Mouse (Mus musculus) embryonic fibroblast, embryonic 13.5 days (primary cell): ENCODE data around the gene Ubl7. TPM values are rescaled to one million over a fixed set of nuclear protein-coding genes. Genes with fewer than 3 reads are reported as not detected.

ENCODE experiments used
- H3K27ac ChIP-seq: 2 replicates; pipeline ENCODE4 v1.5.1; 2012; ENCODE audit warnings: low read length, control low read depth, inconsistent platforms; ENCODE audit not compliant: insufficient read depth
- H3K4me1 ChIP-seq: 2 replicates; pipeline ENCODE4 v1.6.1; 2011; ENCODE audit warnings: low read length; ENCODE audit not compliant: control insufficient read depth, insufficient read depth
- H3K4me3 ChIP-seq: 2 replicates; pipeline ENCODE4 v1.5.1; 2011; ENCODE audit warnings: mild to moderate bottlenecking, control low read depth, low read length; ENCODE audit not compliant: insufficient read depth
- CTCF ChIP-seq: IDR thresholded peaks from 2 replicates; pipeline ENCODE4 v1.5.1; 2011; ENCODE audit warnings: mild to moderate bottlenecking, control low read depth, low read length, moderate library complexity, borderline replicate concordance; ENCODE audit not compliant: insufficient read depth
- POLR2A ChIP-seq: IDR thresholded peaks from 2 replicates; pipeline ENCODE4 v1.6.1; 2011; ENCODE audit warnings: low read depth, mild to moderate bottlenecking, control low read depth, low read length, moderate library complexity
- polyA plus RNA-seq: library from polyadenylated mRNA; stranded (reverse); fragments of >200 nt; gene quantifications from 2 replicates; pipeline ENCODE4 v1.2.4, GENCODE M21; 2011; ENCODE audit warnings: low read depth; ENCODE audit not compliant: missing spikeins, insufficient read length

The Ubl7 gene
- polyA plus RNA-seq, 1 experiment: 55.2 TPM

DNA sequence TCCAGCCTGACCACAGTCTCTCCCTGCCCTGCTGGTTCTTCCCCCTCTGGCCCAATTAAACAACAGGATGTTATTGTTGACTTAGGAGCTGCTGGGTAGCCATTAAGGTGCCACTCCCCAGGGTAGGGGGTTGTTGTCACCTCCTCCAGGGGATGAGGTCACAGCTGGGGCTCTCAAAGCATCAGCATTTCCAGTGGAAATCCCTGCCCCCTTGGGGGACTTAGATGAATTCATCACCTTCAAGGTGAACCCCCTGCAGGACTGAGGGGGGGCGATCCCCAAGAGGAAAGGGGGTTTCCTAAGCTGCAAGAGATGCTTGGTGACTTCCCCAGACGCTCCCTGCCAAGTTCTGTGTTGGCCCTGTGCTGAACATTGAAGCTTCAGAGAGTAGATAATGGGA is 32.3 kb downstream of the Ubl7 start:
- TF ChIP-seq POLR2A (no peak), CTCF (no peak)
- Histone ChIP-seq H3K4me1 (peaks cover 8% of the 10 kb centered on the region), H3K4me3 (no peak overlapping the region), H3K27ac (no peak overlapping the region)

DNA sequence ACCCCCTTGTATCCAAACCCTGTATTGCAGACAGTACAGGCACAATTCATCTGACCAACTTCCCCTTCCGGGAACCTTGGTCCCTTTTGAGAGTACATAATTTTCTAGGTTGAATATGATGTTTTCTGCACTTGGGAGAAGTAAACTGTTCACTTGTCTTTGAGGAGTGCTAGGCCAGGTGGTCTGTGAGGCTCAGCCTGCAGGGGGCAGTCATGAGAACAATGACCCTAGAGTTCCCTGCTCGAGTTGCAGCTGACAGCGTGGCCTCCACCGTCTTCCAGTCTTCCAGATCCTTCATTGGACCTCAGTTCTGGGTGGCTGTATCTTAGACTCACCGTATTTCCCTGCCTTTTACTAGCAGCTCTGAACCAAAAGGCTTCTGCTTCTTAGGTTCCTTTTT is 33.8 kb downstream of the Ubl7 start:
- TF ChIP-seq POLR2A (no peak), CTCF (peak; percentile 73; the same call in 1 of the 2 replicates)
- Histone ChIP-seq H3K27ac (no peak overlapping the region), H3K4me1 (no peaks in the 10 kb centered on the region), H3K4me3 (no peak overlapping the region)

DNA sequence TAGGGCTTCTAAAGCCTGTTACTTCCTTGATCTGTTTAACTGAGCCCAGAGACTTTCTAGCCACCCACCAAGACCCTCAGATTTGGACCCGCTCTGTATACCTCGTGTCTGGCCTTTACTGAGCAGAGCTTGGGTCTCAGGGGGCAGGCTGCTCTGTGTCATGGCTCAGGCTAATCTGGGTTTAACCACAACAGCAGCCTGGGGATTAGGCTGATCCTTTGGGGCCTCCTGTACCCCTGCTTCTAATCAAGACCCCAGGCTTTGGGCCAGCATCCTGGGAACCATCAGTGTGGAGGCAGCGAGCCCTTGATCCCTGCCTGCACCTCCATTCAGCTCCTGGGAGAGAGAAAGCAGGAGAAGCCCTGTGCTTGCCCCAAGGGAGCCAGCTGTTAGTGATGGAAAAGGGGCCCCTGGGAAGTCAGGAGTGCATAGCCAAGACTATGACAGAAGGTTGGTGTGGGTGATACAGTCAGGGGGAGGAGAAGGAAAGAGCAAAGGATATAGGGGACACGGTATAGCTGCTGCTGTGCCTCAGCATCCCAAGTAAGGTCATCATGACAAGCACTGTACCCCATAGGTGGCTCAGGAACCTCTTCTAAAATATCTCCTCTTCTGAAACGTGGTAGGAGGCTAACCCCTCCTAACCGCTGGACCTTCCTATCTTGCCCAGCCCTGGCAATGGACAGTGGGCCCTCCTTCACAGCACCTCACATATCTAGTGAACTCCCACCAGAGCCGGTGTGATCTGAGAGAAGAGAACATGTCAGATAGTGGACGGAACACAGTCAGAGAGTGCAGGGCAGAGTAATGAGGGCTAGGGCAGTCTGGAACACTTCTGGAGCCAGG is 35.2 kb downstream of the Ubl7 start:
- no peak overlapping the region for H3K27ac ChIP-seq
- no peak overlapping the region for H3K4me3 ChIP-seq
- TF ChIP-seq POLR2A: no peak
- TF ChIP-seq CTCF: no peak
- no peaks in the 10 kb centered on the region for H3K4me1 ChIP-seq

DNA sequence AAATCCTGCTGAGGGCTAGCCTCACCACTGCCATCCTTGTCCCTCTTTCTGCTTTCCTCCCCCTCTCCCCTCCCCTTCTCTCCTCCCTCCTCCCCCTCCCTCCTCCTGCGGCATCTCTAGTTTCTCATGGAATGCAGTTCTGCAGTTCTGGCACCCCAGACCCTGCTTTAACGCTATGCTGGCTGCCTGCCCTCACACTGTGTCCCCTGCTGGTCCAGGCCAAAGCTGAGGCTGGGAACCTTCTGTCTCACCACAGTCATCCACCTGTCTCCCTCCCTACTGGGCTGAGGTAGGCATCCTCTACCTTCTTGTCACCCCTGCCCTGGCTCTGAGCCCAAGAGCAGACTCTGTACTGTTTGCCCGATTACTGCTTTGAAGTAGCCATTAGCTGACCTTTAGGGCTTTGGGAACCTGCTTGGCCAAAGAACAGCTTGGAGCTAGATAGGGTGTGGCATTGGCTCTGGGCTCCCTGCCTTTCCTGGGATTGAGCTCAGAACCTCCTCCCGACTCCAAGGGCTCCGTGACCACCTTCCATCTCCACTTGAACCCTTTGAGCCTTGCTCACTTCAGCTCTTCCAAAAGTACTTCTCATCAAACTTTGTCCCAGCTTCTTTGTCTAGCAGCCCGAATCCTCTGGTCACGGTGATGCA is 36.7 kb downstream of the Ubl7 start:
- Histone ChIP-seq H3K4me1 (no peaks in the 10 kb centered on the region), H3K4me3 (no peak overlapping the region), H3K27ac (no peak overlapping the region)
- TF ChIP-seq POLR2A (no peak), CTCF (no peak)

DNA sequence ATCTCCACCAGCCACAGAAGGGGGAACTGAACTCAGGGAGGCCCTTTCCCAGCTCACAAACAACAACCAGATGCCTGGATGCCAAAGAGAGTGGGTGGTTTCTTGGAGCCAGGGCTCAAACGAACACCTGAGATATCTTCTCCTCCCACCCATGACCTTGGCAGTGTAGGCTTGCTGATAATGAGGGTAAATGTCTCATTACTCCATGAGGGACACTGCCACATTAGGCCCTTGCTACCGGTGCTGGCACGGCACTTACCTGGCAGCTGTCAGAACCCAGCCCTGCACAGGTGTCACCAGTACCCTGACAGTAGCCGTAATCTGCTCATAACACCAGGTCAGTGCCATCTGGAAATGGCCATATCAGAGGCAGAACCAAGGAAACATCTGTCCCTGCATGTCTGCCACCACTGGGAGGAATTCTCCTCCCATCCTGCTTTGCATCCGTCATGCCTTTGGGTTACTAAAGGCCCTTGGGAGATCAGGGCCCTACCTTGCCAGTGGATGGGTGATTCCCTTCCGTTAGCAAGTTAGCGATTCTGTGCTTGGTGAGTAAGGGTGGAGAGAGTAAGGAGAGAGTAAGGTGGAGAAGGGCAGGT is 37.7 kb downstream of the Ubl7 start:
- TF ChIP-seq POLR2A: no peak
- H3K4me1 ChIP-seq: no peaks in the 10 kb centered on the region
- no peak overlapping the region for H3K27ac ChIP-seq
- no peak overlapping the region for H3K4me3 ChIP-seq

DNA sequence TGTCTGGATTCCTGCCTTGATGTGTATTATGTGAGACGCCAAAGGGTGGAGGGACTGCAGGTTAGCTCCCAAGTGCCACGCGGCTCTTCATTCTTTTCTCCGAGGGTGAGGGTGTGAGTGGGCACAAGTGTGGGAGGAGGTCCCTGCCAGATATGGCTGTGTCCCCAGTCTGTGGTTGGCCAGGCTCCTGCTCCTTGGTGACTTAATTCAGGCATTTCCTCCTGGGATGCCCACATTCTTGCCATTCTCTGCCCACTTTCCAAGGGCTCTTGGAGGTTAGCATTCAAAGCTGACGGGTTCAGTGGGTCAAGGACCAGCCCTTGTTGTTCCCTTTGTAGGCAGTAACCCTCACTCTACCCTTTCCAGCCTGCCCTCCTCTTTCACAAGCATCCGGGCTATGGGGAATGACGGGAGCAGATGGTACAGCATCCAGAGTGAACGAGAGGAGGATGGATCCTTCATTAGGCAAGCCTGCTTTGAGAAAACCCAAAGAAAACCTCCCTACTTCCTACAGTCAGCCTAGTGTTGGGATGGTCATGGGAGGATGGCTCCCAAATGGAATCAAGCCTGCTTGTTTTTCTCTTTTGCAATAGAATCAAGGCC is 38.4 kb downstream of the Ubl7 start:
- H3K4me3 ChIP-seq: no peak overlapping the region
- H3K27ac ChIP-seq: no peak overlapping the region
- H3K4me1 ChIP-seq: no peaks in the 10 kb centered on the region
- TF ChIP-seq POLR2A: no peak
- no peak for TF ChIP-seq CTCF

DNA sequence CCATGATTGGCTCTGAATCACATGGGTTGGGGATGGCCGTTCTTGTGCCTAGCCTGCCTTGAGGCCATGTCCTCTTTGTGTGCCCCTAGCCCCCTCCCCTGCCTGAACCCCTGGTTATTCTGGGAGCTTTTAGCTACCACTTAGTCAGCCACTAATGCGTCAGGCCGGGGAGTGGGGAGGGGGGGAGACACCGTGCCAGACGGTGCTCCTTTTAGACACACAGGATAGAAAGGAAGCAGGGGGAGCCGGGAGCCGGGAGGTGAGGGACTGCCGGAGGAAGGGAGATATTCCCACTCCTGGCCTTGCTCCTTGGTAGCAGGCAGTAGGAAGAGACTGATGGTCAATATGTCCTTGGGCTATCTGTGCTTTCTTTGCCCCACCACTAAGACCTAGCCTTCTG is 39.1 kb downstream of the Ubl7 start:
- H3K4me1 ChIP-seq: no peaks in the 10 kb centered on the region
- H3K27ac ChIP-seq: no peak overlapping the region
- H3K4me3 ChIP-seq: no peak overlapping the region
- TF ChIP-seq CTCF (no peak), POLR2A (no peak)

DNA sequence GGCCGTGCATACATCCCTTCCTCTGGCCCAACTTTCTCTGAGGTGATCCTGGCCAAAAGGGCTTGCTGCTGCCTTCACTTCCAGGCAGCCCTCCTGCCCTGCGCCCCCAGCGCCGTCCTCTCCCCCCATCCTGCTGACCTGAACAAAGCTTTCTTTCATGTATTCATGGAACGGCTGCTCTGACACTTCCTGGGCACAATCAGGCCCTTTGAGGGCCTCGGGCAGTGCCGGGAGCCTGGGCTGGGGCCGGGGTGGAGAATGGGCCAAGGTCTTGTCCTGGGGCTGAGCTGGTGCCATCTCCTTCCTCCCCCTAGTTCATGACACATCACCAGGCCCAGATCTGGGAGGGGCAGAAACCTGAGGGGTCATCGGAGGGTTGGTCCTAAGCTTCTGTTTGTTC is 39.7 kb downstream of the Ubl7 start:
- Histone ChIP-seq H3K4me3 (no peak overlapping the region), H3K4me1 (no peaks in the 10 kb centered on the region), H3K27ac (no peak overlapping the region)
- TF ChIP-seq POLR2A: no peak
- no peak for TF ChIP-seq CTCF

DNA sequence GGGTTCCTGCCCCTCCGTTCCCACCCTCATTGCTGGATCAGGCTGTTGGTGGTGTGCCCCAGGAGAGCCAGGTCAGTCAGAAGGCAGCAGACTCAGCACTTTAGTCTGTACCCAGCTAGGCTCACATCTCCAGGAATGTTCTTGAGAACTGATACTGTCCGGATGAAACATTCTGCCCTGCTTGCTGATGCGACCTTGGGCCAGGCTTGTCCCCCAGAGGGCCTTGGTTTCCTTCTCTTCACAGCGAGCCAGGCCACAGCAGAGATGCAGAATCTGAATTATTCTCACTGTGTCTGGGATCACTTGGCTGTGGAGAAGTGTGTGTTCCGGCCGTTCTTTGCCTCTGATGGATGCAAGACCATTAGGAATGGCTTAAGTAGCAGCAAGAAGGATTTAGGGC is 41.2 kb downstream of the Ubl7 start:
- TF ChIP-seq CTCF (no peak), POLR2A (no peak)
- no peaks in the 10 kb centered on the region for H3K4me1 ChIP-seq
- no peak overlapping the region for H3K27ac ChIP-seq
- H3K4me3 ChIP-seq: no peak overlapping the region
